Comparison of ENCODE assay signal across 12 mouse cellular contexts in genomic region chr8:106674894-106675293, GRCm38 (mm10). TPM values are rescaled to one million over a fixed set of nuclear protein-coding genes. Genes with fewer than 3 reads are reported as not detected.
DNase-seq lines count a peak whose midpoint lies in the region; ATAC-seq and TF ChIP-seq lines count a peak whose summit lies in the region.
"Had no signal": no experiment of that assay in that cellular context is flagged by ENCODE, and none has a peak within 500 bp of the region (broad histone marks: within the 10 kb centered on the region; RNA-seq: fewer than 3 reads in every experiment).

No protein-coding gene starts in this region.

- no peaks in the 10 kb centered on the region for H3K9me3 ChIP-seq in lung, postnatal 0 days (ENCODE audit: low read length)
- H3K9me3 ChIP-seq: embryonic facial prominence, embryonic 13.5 days; hindbrain, embryonic 15.5 days had no signal

- no peak overlapping the region for H3K4me3 ChIP-seq in lung, postnatal 0 days (ENCODE audit: low read depth, low read length)
- H3K4me3 ChIP-seq: embryonic facial prominence, embryonic 13.5 days; hindbrain, embryonic 15.5 days had no signal

- H3K9ac ChIP-seq in lung, postnatal 0 days (replicated peaks; ENCODE audit: low read depth), result no peak overlapping the region
- H3K9ac ChIP-seq: embryonic facial prominence, embryonic 13.5 days; hindbrain, embryonic 15.5 days had no signal

- TF ChIP-seq CTCF in lung, postnatal 0 days (IDR thresholded peaks at IDR 0.05), result peak; percentile 50

- no peak overlapping the region for H3K4me2 ChIP-seq in lung, postnatal 0 days (replicated peaks; ENCODE audit: low read depth, low read length)
- H3K4me2 ChIP-seq: embryonic facial prominence, embryonic 13.5 days; hindbrain, embryonic 15.5 days had no signal

- intact Hi-C loops in heart, postnatal 10 days (cut with DNase I), result no loop called here

- peaks cover 4% of the 10 kb centered on the region; the same call in 1 of the 2 replicates for H3K36me3 ChIP-seq in lung, postnatal 0 days (ENCODE audit: insufficient read depth, low read length)
- H3K36me3 ChIP-seq: embryonic facial prominence, embryonic 13.5 days; hindbrain, embryonic 15.5 days had no signal

- no peak for TF ChIP-seq EP300 in lung, postnatal 0 days (IDR thresholded peaks at IDR 0.05)

- H3K4me1 ChIP-seq in lung, postnatal 0 days (ENCODE audit: insufficient read depth, low read depth, low read length), result no peaks in the 10 kb centered on the region
- H3K4me1 ChIP-seq: embryonic facial prominence, embryonic 13.5 days; hindbrain, embryonic 15.5 days had no signal

- 77% methylated on average over 8 of the region's 8 CpGs for WGBS in lung, postnatal 0 days

- DNase-seq in embryo, embryonic 11 days, result peak; percentile 23
- DNase-seq in embryo, embryonic 10 days (ENCODE audit: low spot score), result no peak
- DNase-seq in lung, postnatal 0 days (ENCODE audit: low spot score), result no peak
- no peak for DNase-seq in lung, postnatal 14 days
- peak; percentile 96 for DNase-seq in R1 (ENCODE audit: low read depth, low spot score)
- no peak for DNase-seq in heart, postnatal 10 days
- DNase-seq in right cerebral cortex, postnatal 4 days, result no peak
- DNase-seq: gastrocnemius, postnatal 25 days; lung, postnatal 4 days had no signal

- H3K27ac ChIP-seq in lung, postnatal 0 days (ENCODE audit: low read length), result no peak overlapping the region
- H3K27ac ChIP-seq: embryonic facial prominence, embryonic 13.5 days; hindbrain, embryonic 15.5 days had no signal

- ATAC-seq in lung, postnatal 0 days, result no peak
- peak; percentile 70 for ATAC-seq in megakaryocyte progenitor cell, adult 5-6 weeks (replicated peaks; ENCODE audit: poor library complexity)

- no peaks in the 10 kb centered on the region for H3K27me3 ChIP-seq in lung, postnatal 0 days (replicated peaks; ENCODE audit: insufficient read depth, low read length)
- H3K27me3 ChIP-seq: embryonic facial prominence, embryonic 13.5 days; hindbrain, embryonic 15.5 days had no signal

RNA-seq across cellular contexts. Expression of gene Tango6, which starts 8.0 kb away (rescaled TPM):
- 3.5 and 3.7 TPM in 2 replicates for polyA plus RNA-seq in lung, postnatal 0 days (2015; fragmentation: Nextera tagmentation; extraction: Ambion mirVana)
- total RNA-seq in megakaryocyte progenitor cell, adult 5-6 weeks (2015), result 6.4 and 8.0 TPM in 2 replicates
- 5.6 and 5.7 TPM in 2 replicates for total RNA-seq in megakaryocyte progenitor cell, adult 5-6 weeks (2017)
- 1 to 10 TPM; 9.3 to 9.4 TPM for total RNA-seq in heart, postnatal 10 days (2021)

Comparison
In these comparisons a context has a peak if more than half of its experiments do, and no peak if none do; other contexts are left out.
1. DNase-seq: peak in embryo, embryonic 11 days (single experiment) and R1 (single experiment); none in embryo, embryonic 10 days (single experiment), lung, postnatal 0 days (single experiment), lung, postnatal 14 days (single experiment), heart, postnatal 10 days (0 of 2) and right cerebral cortex, postnatal 4 days (single experiment).